Mouse (Mus musculus): ENCODE measurements around the gene Serpina1f.
"Not testable (repeated sequence)": the region's sequence is repeated elsewhere in the genome, so short reads cannot be mapped to it uniquely, and the experiment has no call there.

Serpina1f gene

DNA sequence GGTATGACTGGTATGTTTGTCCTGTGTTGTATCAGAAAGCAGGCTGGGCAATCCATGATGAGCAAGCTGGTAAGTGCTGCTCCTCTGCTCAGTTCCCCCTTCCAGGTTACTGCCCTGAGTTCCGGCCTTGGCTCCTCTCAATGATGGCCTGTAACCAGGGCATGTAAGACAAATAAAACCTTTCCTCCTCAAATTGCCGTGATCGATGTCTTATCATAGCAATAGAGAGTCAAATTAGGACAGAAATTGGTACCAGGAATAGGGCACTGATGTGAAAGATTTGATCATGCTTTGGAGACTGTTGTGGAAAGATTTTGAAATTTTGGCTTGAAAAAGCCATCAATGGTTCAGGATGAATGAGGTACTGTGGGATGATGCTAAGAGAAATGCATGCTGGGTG, 30.0 kb downstream of the Serpina1f start:
- DNase-seq (ENCODE audit: low read depth in 2 of 2, low spot score in 2 of 2): no peak

GRCm38 (mm10) chr12:103662053-103662452, 33.3 kb downstream of the Serpina1f start:
- not testable (repeated sequence) for DNase-seq (ENCODE audit: low read depth in 2 of 2, low spot score in 2 of 2)

DNA sequence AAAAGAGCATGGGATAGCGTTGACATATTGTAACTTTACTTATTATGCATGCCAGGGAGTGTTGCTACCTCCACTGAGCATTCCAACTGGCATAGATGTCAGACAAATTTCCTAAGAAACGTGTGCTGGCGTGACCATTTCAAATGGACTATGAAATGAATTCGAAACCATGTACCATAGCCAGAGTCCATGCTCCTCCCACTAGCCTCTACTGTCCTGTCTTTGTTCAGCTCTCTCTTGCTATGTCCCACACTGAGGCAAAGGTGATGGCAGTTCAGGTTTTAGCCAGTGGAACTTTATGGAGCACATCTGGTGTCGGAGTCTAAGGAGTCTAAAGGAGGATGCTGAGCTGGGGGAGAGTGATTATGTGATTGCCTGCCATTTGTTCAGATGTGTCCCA, 35.3 kb downstream of the Serpina1f start:
- DNase-seq (ENCODE audit: low read depth in 2 of 2, low spot score in 2 of 2): no peak

DNA sequence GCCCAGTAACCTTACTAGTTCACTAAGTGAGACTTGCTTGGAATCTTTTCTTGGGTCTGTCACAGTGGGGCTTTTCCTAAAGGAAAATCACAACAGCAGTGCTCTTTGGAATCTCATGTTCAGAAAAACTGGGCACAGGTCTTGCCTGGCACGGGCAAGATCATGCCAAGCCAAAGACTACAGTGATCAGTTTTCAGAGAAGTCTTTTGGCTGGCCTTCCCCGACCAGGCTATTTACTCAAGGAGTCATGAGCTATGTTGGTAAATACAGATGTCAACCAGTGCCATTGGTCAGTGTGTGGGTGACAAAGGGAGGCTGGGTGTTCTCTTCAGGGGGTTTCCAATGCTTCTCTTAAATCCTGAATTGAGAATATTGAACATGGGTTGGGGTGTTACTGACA, 36.2 kb downstream of the Serpina1f start:
- no peak for DNase-seq (ENCODE audit: low read depth in 2 of 2, low spot score in 2 of 2)

DNA sequence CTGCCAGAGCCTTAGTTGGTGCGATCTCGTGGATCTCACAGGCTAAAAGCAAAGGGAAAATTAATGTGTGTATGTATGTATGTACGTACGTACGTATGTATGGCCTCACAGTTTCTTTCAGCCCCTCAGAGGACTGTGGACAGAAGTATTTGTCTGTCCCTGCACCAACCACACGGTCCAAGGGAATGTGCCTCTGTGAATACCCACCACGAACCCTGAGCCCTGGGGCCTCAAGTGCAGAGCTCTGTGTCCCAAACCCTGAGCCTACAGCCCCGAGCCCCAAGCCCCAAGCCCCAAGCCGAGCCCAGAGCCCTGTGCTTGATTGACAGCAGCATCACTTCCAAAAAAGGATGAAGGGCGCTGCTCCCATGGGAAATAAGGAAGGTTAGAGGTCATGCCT, 37.3 kb downstream of the Serpina1f start:
- DNase-seq (ENCODE audit: low read depth in 2 of 2, low spot score in 2 of 2): no peak

DNA sequence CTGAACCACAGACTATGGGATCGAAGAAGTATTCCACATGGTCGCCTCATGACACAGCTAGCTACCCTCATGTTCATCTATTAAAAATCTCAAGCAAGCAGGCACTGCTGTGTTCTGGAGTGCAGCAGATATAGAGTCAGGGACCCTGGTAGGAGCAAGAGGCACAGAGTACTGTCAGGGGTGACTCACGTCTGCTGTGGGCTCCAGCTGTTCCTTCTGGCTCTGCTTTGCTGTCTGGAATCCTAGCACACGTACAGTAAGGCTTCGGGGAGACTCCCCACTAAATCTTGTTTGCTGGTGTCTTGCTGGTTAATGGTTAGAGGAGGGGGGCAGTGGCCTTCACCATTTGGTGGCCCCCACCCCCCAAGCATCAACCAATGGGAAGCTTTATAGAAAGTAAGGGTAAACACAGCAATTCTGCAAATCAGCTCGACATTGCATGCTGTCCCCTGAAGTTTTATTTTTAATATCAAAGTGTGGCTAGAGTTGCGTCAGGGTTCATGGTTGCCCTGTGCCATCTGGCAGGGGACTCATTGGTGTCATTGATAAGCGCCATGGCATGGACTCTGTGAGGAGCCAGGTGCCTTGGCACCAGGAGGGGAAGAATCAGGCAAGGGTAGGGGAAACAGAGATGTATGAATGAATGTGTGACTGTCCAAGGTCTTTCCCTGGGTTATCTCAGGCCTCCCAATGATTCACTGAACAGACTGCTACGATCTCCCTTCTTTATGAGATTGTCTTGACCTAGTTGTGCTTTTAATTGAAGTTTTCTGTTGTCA, 38.3 kb downstream of the Serpina1f start, which contains the start of gene Serpina6:
Gene Serpina6, minus strand, starts transcription at position 365 of the 779 bp plus-strand sequence.
- DNase-seq (ENCODE audit: low read depth in 2 of 2, low spot score in 2 of 2): no peak

DNA sequence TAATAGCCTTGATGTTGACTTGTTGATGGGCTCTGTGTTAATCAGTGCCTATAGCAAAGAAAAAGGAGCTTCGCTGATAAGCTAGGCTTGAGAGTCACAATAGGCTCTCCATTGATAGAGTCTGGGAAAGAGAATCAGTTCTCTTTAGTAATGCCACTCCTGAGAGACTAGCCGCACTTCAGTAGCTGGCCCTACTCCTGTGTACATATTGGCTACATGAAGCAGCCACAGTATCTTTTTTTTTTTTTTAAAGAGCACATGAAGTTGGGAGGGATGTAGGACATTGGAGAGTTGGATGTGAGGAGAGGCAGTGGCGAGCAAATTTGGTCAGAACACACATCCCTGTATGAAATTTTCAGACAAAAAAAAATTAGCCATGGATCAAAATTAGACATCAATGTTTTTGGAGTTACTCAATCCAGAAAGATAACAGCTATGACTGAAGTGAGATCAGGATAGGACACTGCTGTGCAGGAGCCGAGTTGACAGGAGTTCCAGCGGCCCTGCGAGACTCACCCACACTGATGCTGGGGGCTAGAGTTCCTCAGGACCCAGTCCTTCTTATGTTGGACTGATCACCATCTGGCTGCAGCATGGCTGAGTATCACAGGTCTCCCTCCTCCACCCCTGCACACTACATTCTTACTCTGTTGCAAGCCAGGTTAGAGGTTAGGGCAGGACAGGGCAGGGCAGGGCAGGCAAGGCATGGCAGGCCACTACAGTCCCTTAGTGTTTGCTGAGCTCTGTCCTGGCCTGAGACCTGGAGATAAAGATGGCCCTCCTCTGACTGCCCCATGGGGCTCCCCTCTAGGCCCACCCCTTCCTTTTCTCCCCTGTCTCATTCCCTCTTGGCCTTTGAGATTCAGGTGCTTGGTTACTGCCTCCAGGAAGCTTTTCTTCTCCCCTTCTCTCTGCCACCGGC, 39.9 kb downstream of the Serpina1f start:
- DNase-seq (ENCODE audit: low read depth in 2 of 2, low spot score in 2 of 2): no peak

- DNase-seq (ENCODE audit: low read depth in 2 of 2, low spot score in 2 of 2): no peak
Measured at GRCm38 (mm10) chr12:103653836-103654235, 41.5 kb downstream of the Serpina1f start.

GRCm38 (mm10) chr12:103646314-103646713, 49.0 kb downstream of the Serpina1f start:
- no peak for DNase-seq (ENCODE audit: low read depth in 2 of 2, low spot score in 2 of 2)

- no peak for DNase-seq (ENCODE audit: low read depth in 2 of 2, low spot score in 2 of 2)
Measured at GRCm38 (mm10) chr12:103644601-103645000, 50.7 kb downstream of the Serpina1f start.

DNA sequence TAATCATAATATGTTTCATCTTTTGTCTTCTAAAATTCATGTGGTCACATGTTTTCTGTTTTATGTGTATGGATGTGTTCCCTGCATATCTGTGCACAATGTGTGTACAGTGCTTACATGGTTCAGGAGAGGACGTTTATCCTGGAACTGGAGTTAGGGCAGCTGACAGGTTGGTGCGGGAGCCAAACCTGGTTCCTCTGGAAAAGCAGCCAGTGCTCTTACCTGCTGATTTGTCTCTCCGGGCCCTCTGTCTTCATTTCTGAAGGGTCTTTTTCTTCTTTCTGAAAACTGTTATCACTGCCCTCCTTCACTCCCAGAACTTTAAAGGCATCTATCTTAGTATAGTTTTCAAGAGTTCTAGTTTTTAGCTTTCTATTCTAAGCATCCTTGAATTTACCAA, 51.5 kb downstream of the Serpina1f start:
- DNase-seq (ENCODE audit: low read depth in 2 of 2, low spot score in 2 of 2): no peak

DNA sequence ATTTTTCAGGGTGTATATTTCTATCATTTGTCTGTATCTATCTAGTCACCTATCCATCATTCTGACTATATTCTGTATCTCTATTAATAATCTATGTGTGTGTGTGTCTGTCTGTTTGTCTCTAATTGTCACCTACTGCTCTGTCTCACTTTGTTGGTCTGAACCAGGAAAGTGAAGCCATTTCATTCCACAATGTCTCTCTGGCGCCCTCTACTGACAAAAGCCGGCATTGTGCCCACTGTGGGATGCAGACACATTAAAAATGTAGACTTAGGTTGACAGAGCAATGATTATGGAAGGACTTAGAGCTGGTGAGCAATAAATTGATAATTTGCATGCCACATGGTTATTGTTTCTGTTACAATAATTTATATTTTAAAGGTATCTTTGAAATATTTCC, 52.0 kb downstream of the Serpina1f start:
- DNase-seq (ENCODE audit: low read depth in 2 of 2, low spot score in 2 of 2): peak in 1 of 2 experiments; percentile 4

All from CD8-positive naive resting alpha-beta T cell, adult 2 months (primary cell).